Mouse (Mus musculus) activated CD4-positive, CD25-positive, alpha-beta regulatory T cell, adult 4 months (primary cell): Measurements from ENCODE around the gene Scrg1. TPM values are rescaled to one million over a fixed set of nuclear protein-coding genes. Genes with fewer than 3 reads are reported as not detected.
"Not testable (repeated sequence)": the region's sequence is repeated elsewhere in the genome, so short reads cannot be mapped to it uniquely, and the experiment has no call there.

Experiments
- ATAC-seq: one replicate; pipeline ENCODE4 v1.8.0; 2017
- polyA plus RNA-seq, 2 experiments: library from polyadenylated mRNA; unstranded; fragments of 100-300 nt; shearing (Covaris generic); gene quantifications; one replicate each; pipeline ENCODE4 v1.2.1; 2017

The Scrg1 gene
- polyA plus RNA-seq, 2 experiments from 2014 or later: not detected

- ATAC-seq: peak; percentile 95
Observed at GRCm38 (mm10) chr8:57511316-57512118, 55.8 kb downstream of the Scrg1 start, which contains the start of gene Hmgb2. Gene Hmgb2, plus strand, starts transcription at chr8:57511907.

- no peak for ATAC-seq
Observed at GRCm38 (mm10) chr8:57512141-57513056, 56.7 kb downstream of the Scrg1 start.

GRCm38 (mm10) chr8:57513178-57513661, 57.5 kb downstream of the Scrg1 start:
- not testable (repeated sequence) for ATAC-seq

GRCm38 (mm10) chr8:57516685-57517084, 61.0 kb downstream of the Scrg1 start:
- ATAC-seq: not testable (repeated sequence)

GRCm38 (mm10) chr8:57517723-57518122, 62.0 kb downstream of the Scrg1 start:
- ATAC-seq: no peak

GRCm38 (mm10) chr8:57520186-57520786, 64.6 kb downstream of the Scrg1 start:
- ATAC-seq: no peak

Other genes with a start within 250 kb of the Scrg1 start
- not detected for gene Hand2, start 134.9 kb upstream of the Scrg1 start, polyA plus RNA-seq
- gene Sap30, start 31.9 kb downstream of the Scrg1 start, polyA plus RNA-seq: under 1 TPM; 0.94 to 0.99 TPM
- gene Hmgb2, start 56.0 kb downstream of the Scrg1 start, polyA plus RNA-seq: 100 to 1,000 TPM; 481 to 544 TPM
- gene Galnt7, start 197.1 kb downstream of the Scrg1 start, polyA plus RNA-seq: 10 to 100 TPM; 24.7 to 25.9 TPM